Mouse (Mus musculus): Measurements from ENCODE around the gene Hoxc5. TPM values are rescaled to one million over a fixed set of nuclear protein-coding genes. Genes with fewer than 3 reads are reported as not detected.

Hoxc5 gene
- total RNA-seq (2021), result 1 to 10 TPM; 7.9 to 8.0 TPM
- long read RNA-seq, experiment 1, transcript Hoxc5-201 (2 exons, 2,923 nt), result major isoform, 5 of 8 reads
- long read RNA-seq, experiment 1, partial matches to known transcripts, result 0 of 8 reads
- long read RNA-seq, experiment 1, other reads (novel, unspliced or antisense), result 3 of 8 reads
- long read RNA-seq, experiment 2, partial matches to known transcripts, result 2 of 6 reads
- long read RNA-seq, experiment 2, other reads (novel, unspliced or antisense), result 2 of 6 reads

- no peak for DNase-seq (ENCODE audit: low spot score in 2 of 2)
These were observed at the start of gene Hoxc5 for GRCm38 (mm10) chr15:102967312-102967510. Gene Hoxc5, plus strand, starts transcription at chr15:102967443.

GRCm38 (mm10) chr15:102917972-102918572 lies 49.2 kb upstream of the Hoxc5 start:
- DNase-seq (ENCODE audit: low spot score in 2 of 2), result no peak

GRCm38 (mm10) chr15:102918611-102919265 lies 48.5 kb upstream of the Hoxc5 start:
- no peak for DNase-seq (ENCODE audit: low spot score in 2 of 2)

- no peak for DNase-seq (ENCODE audit: low spot score in 2 of 2)
These were observed 47.7 kb upstream of the Hoxc5 start for GRCm38 (mm10) chr15:102919336-102920180.

- no peak for DNase-seq (ENCODE audit: low spot score in 2 of 2)
These were observed 46.6 kb upstream of the Hoxc5 start for GRCm38 (mm10) chr15:102920619-102921018.

- no peak for DNase-seq (ENCODE audit: low spot score in 2 of 2)
These were observed 45.9 kb upstream of the Hoxc5 start, which contains the start of gene Hoxc13 for GRCm38 (mm10) chr15:102921053-102922011. Gene Hoxc13, plus strand, starts transcription at chr15:102921103.

GRCm38 (mm10) chr15:102922012-102922362 lies 45.3 kb upstream of the Hoxc5 start:
- DNase-seq (ENCODE audit: low spot score in 2 of 2), result no peak

GRCm38 (mm10) chr15:102922636-102923500 lies 44.4 kb upstream of the Hoxc5 start:
- no peak for DNase-seq (ENCODE audit: low spot score in 2 of 2)

- no peak for DNase-seq (ENCODE audit: low spot score in 2 of 2)
These were observed 40.1 kb upstream of the Hoxc5 start for GRCm38 (mm10) chr15:102927032-102927645.

GRCm38 (mm10) chr15:102931706-102932358 lies 35.4 kb upstream of the Hoxc5 start:
- no peak for DNase-seq (ENCODE audit: low spot score in 2 of 2)

GRCm38 (mm10) chr15:102934438-102934837 lies 32.8 kb upstream of the Hoxc5 start:
- DNase-seq (ENCODE audit: low spot score in 2 of 2), result no peak

GRCm38 (mm10) chr15:102934897-102935296 lies 32.3 kb upstream of the Hoxc5 start:
- DNase-seq (ENCODE audit: low spot score in 2 of 2), result no peak

GRCm38 (mm10) chr15:102936279-102936972 lies 30.8 kb upstream of the Hoxc5 start, which contains the start of gene Hoxc12:
Gene Hoxc12, plus strand, starts transcription at chr15:102936757.
- DNase-seq (ENCODE audit: low spot score in 2 of 2), result no peak

- no peak for DNase-seq (ENCODE audit: low spot score in 2 of 2)
These were observed 30.1 kb upstream of the Hoxc5 start for GRCm38 (mm10) chr15:102937036-102937666.

- no peak for DNase-seq (ENCODE audit: low spot score in 2 of 2)
These were observed 27.7 kb upstream of the Hoxc5 start for GRCm38 (mm10) chr15:102939256-102940155.

- no peak for DNase-seq (ENCODE audit: low spot score in 2 of 2)
These were observed 24.3 kb upstream of the Hoxc5 start for GRCm38 (mm10) chr15:102942739-102943467.
